Mouse (Mus musculus): ENCODE data around the gene Samd7.

GRCm38 (mm10) chr3:30723179-30723578 is 22.9 kb upstream of the Samd7 start:
- TF ChIP-seq CTCF (IDR thresholded peaks at IDR 0.05; ENCODE audit: borderline replicate concordance, extremely low read depth, insufficient read depth, insufficient read length), result no peak
- no peak for TF ChIP-seq POLR2A (IDR thresholded peaks at IDR 0.05; ENCODE audit: borderline replicate concordance, extremely low read depth, insufficient read depth, insufficient read length, poor library complexity, severe bottlenecking)

Data from brain, embryonic 14.5 days (tissue).